Mouse (Mus musculus) adipocyte (in vitro differentiated cells): ENCODE results near the gene Serhl.
A peak's percentile ranks its signal among the peaks of the same experiment; 100 is the strongest.
"Not testable (repeated sequence)": the region's sequence is repeated elsewhere in the genome, so short reads cannot be mapped to it uniquely, and the experiment has no call there.

Experiments used
- DNase-seq: peaks from one replicate; pipeline ENCODE4 v3.0.0-alpha.2; 2016; ENCODE audit warnings: low spot score

The Serhl gene

GRCm38 (mm10) chr15:83089429-83089605, at the start of gene Serhl:
Gene Serhl, plus strand, starts transcription at chr15:83089506.
- DNase-seq: no peak

GRCm38 (mm10) chr15:83040156-83040555, 49.1 kb upstream of the Serhl start:
- no peak for DNase-seq

GRCm38 (mm10) chr15:83042655-83043361, 46.5 kb upstream of the Serhl start:
- no peak for DNase-seq

- DNase-seq: no peak
These were observed 46.0 kb upstream of the Serhl start for GRCm38 (mm10) chr15:83043362-83043708.

GRCm38 (mm10) chr15:83045565-83045964, 43.7 kb upstream of the Serhl start:
- DNase-seq: not testable (repeated sequence)

GRCm38 (mm10) chr15:83046308-83046707, 43.0 kb upstream of the Serhl start:
- no peak for DNase-seq

- no peak for DNase-seq
These were observed 42.6 kb upstream of the Serhl start for GRCm38 (mm10) chr15:83046730-83047129.

GRCm38 (mm10) chr15:83052341-83053104, 36.8 kb upstream of the Serhl start:
- DNase-seq: no peak

GRCm38 (mm10) chr15:83053261-83053660, 36.0 kb upstream of the Serhl start:
- DNase-seq: no peak

GRCm38 (mm10) chr15:83055569-83055968, 33.7 kb upstream of the Serhl start:
- no peak for DNase-seq

GRCm38 (mm10) chr15:83056378-83057083, 32.8 kb upstream of the Serhl start:
- no peak for DNase-seq

- DNase-seq: no peak
These were observed 31.8 kb upstream of the Serhl start for GRCm38 (mm10) chr15:83057533-83057932.

GRCm38 (mm10) chr15:83059233-83059660, 30.1 kb upstream of the Serhl start:
- no peak for DNase-seq

GRCm38 (mm10) chr15:83061689-83062088, 27.6 kb upstream of the Serhl start:
- DNase-seq: no peak

- DNase-seq: not testable (repeated sequence)
These were observed 26.7 kb upstream of the Serhl start for GRCm38 (mm10) chr15:83062582-83062981.

- peak; percentile 85 for DNase-seq
These were observed 23.8 kb upstream of the Serhl start for GRCm38 (mm10) chr15:83065543-83065942.

- no peak for DNase-seq
These were observed 21.0 kb upstream of the Serhl start for GRCm38 (mm10) chr15:83068270-83068669.

GRCm38 (mm10) chr15:83070942-83071341, 18.4 kb upstream of the Serhl start:
- DNase-seq: peak; percentile 38

GRCm38 (mm10) chr15:83071752-83072151, 17.6 kb upstream of the Serhl start:
- no peak for DNase-seq

- no peak for DNase-seq
These were observed 15.1 kb upstream of the Serhl start for GRCm38 (mm10) chr15:83074179-83074578.

- no peak for DNase-seq
These were observed 13.4 kb upstream of the Serhl start for GRCm38 (mm10) chr15:83075607-83076525.

- no peak for DNase-seq
These were observed 5.8 kb upstream of the Serhl start for GRCm38 (mm10) chr15:83083530-83083929.
